ENCODE assay signal across 8 mouse cellular contexts in the genomic region with DNA sequence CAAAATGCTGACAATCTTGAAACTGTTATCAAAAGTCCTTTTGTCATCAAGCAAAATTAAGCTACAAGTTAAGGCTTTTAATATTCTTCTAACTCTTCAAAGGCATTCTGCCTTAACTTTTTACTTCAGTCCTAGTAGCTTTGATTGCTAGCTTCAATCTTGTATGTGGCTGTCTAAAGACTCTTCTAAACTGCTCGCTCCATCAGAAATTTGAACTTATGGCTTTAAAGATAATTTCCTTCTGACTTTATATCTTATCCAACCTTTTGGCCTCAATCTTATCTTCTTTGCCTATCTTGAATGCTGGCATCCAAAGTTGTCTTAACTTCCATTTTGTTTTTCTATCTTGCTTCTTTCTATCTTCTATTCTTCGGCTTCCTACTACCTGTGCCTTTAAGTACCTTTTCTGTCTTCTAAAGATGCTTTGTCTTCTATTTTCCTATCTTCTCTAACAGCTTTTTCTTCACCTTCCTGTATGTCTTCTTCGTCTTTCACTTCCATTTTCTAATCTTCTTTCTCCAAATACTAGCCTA. TPM values are rescaled to one million over a fixed set of nuclear protein-coding genes. Genes with fewer than 3 reads are reported as not detected.
DNase-seq lines count a peak whose midpoint lies in the region; ATAC-seq lines count a peak whose summit lies in the region.

No protein-coding gene starts in this region.

- DNase-seq in heart, embryonic 10.5 days (ENCODE audit: low spot score) = no peak
- no peak for DNase-seq in heart, postnatal 4 days
- DNase-seq in A20 (ENCODE audit: low read depth, low spot score) = peak; percentile 53
- no peak for DNase-seq in forebrain, embryonic 11.5 days (ENCODE audit: low spot score)
- no peak for DNase-seq in urinary bladder, adult 18-20 months (ENCODE audit: low spot score in 2 of 2)
- no peak for DNase-seq in spleen, postnatal 10 days (ENCODE audit: low spot score in 2 of 2)
- DNase-seq in T-cell, adult 2 months (ENCODE audit: low spot score) = no peak

- ATAC-seq in forebrain, embryonic 11.5 days (replicated peaks; ENCODE audit: low FRiP score) = no peak
- no peak for ATAC-seq in liver, embryonic 16.5 days (ENCODE audit: low read depth)

- H3K4me2 ChIP-seq in forebrain, embryonic 11.5 days (ENCODE audit: low read depth, low read length, severe bottlenecking) = peak overlapping the region; percentile 86
- H3K4me2 ChIP-seq in liver, embryonic 16.5 days (ENCODE audit: low read depth, low read length) = peak overlapping the region; percentile 69

- H3K36me3 ChIP-seq in heart, embryonic 10.5 days = peaks cover 42% of the 10 kb centered on the region
- peaks cover 16% of the 10 kb centered on the region for H3K36me3 ChIP-seq in forebrain, embryonic 11.5 days (ENCODE audit: control insufficient read depth, insufficient read depth, low read length)
- peaks cover 39% of the 10 kb centered on the region for H3K36me3 ChIP-seq in liver, embryonic 16.5 days (ENCODE audit: control insufficient read depth, insufficient read depth)

- peak overlapping the region; percentile 100 for H3K27ac ChIP-seq in heart, embryonic 10.5 days
- H3K27ac ChIP-seq in forebrain, embryonic 11.5 days (ENCODE audit: low read depth, low read length) = peak overlapping the region; percentile 32
- H3K27ac ChIP-seq in liver, embryonic 16.5 days (ENCODE audit: low read length) = peak overlapping the region; percentile 94

- H3K9ac ChIP-seq in forebrain, embryonic 11.5 days (ENCODE audit: low read length) = peak overlapping the region; percentile 99
- H3K9ac ChIP-seq in liver, embryonic 16.5 days (ENCODE audit: low read depth, low read length) = peak overlapping the region; percentile 83

- peak overlapping the region; percentile 86 for H3K4me3 ChIP-seq in heart, embryonic 10.5 days
- H3K4me3 ChIP-seq in forebrain, embryonic 11.5 days (ENCODE audit: low read depth, low read length) = peak overlapping the region; percentile 99
- H3K4me3 ChIP-seq in liver, embryonic 16.5 days (ENCODE audit: low read depth, low read length) = peak overlapping the region; percentile 73

- 6% methylated on average over 3 of the region's 3 CpGs for WGBS in heart, embryonic 10.5 days
- WGBS in forebrain, embryonic 11.5 days = 10% methylated on average over 3 of the region's 3 CpGs
- WGBS in liver, embryonic 16.5 days (ENCODE audit: insufficient replicate concordance) = 1% methylated on average over 3 of the region's 3 CpGs

- no peaks in the 10 kb centered on the region for H3K27me3 ChIP-seq in heart, embryonic 10.5 days (ENCODE audit: insufficient read depth, poor library complexity, severe bottlenecking)
- H3K27me3 ChIP-seq in forebrain, embryonic 11.5 days (ENCODE audit: control insufficient read depth, insufficient read depth, low read length) = no peaks in the 10 kb centered on the region
- no peaks in the 10 kb centered on the region for H3K27me3 ChIP-seq in liver, embryonic 16.5 days (ENCODE audit: control insufficient read depth, insufficient read depth, low read depth, low read length)

- H3K4me1 ChIP-seq in heart, embryonic 10.5 days = peaks cover 47% of the 10 kb centered on the region
- peaks cover 35% of the 10 kb centered on the region for H3K4me1 ChIP-seq in forebrain, embryonic 11.5 days (replicated peaks; ENCODE audit: control insufficient read depth, insufficient read depth, low read length)
- peaks cover 40% of the 10 kb centered on the region for H3K4me1 ChIP-seq in liver, embryonic 16.5 days (ENCODE audit: control insufficient read depth, low read depth, low read length)

- no peaks in the 10 kb centered on the region for H3K9me3 ChIP-seq in heart, embryonic 10.5 days
- no peaks in the 10 kb centered on the region for H3K9me3 ChIP-seq in forebrain, embryonic 11.5 days (ENCODE audit: control insufficient read depth, low read length)
- H3K9me3 ChIP-seq in liver, embryonic 16.5 days (replicated peaks; ENCODE audit: control insufficient read depth, low read length) = no peaks in the 10 kb centered on the region

RNA-seq across cellular contexts. Expression of gene Scyl1, which starts 30.3 kb away (rescaled TPM):
- polyA plus RNA-seq in heart, embryonic 10.5 days (2016; fragmentation: Nextera tagmentation; extraction: Ambion mirVana) = 74.4 and 75.2 TPM in 2 replicates
- total RNA-seq in heart, postnatal 4 days (2021) = 10 to 100 TPM; 60.6 to 69.0 TPM
- polyA plus RNA-seq in forebrain, embryonic 11.5 days (2014; fragmentation: Nextera tagmentation; extraction: Ambion mirVana) = 65.2 and 66.3 TPM in 2 replicates
- polyA plus RNA-seq in liver, embryonic 16.5 days (2015; fragmentation: Nextera tagmentation; extraction: Ambion mirVana) = 19.3 and 21.5 TPM in 2 replicates

Comparison
In these comparisons a context has a peak if more than half of its experiments do, and no peak if none do; other contexts are left out.
1. H3K27ac ChIP-seq: peak in every context shown above with its lines; median percentile 100 in heart, embryonic 10.5 days; 94 in liver, embryonic 16.5 days; 32 in forebrain, embryonic 11.5 days.